ENCODE assay signal across 24 mouse cellular contexts in the genomic region with DNA sequence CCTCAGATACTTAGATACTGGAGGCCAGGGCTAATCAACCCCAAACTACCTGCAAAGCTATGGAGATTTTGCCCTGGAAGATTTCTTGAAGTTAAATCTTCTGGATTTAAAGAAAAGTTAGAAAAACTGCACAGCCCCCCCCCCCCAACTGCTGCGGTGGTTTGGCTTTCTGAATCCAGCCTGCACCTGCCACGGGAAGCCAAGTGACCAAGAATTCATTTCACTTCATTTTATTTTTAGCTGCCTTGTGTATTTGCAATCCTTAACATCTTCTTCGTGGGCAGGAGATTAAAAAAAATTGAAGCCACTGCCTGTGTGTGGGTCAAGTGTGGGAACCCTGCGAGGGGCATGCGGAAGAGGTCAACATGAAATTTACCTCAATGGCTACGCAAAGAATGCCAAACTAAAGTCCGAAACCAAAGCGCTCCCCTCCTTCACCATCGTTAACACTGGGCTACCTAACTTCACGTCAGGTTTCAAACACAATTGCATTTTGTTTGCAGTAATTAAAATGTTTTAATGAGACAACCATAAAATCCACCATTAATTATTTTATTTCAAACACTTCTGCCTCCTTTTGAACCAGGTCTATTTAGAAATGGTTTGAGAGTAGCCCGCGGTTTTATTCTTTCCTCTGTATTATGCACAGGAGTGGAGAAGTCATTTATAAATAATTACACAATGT. TPM values are rescaled to one million over a fixed set of nuclear protein-coding genes. Genes with fewer than 3 reads are reported as not detected.
DNase-seq lines count a peak whose midpoint lies in the region; ATAC-seq and TF ChIP-seq lines count a peak whose summit lies in the region.
"Had no signal": no experiment of that assay in that cellular context is flagged by ENCODE, and none has a peak within 500 bp of the region (broad histone marks: within the 10 kb centered on the region; RNA-seq: fewer than 3 reads in every experiment).

No protein-coding gene starts in this region.

- no peaks in the 10 kb centered on the region for H3K36me3 ChIP-seq in forebrain, embryonic 11.5 days (ENCODE audit: control insufficient read depth, insufficient read depth, low read length)
- no peaks in the 10 kb centered on the region for H3K36me3 ChIP-seq in forebrain, postnatal 0 days (ENCODE audit: insufficient read depth)
- no peaks in the 10 kb centered on the region for H3K36me3 ChIP-seq in hindbrain, embryonic 12.5 days
- no peaks in the 10 kb centered on the region for H3K36me3 ChIP-seq in hindbrain, embryonic 16.5 days (ENCODE audit: control insufficient read depth, insufficient read depth, low read length)
- H3K36me3 ChIP-seq in midbrain, embryonic 12.5 days: no peaks in the 10 kb centered on the region
- H3K36me3 ChIP-seq in midbrain, embryonic 15.5 days (replicated peaks): no peaks in the 10 kb centered on the region
- H3K36me3 ChIP-seq in midbrain, embryonic 14.5 days (ENCODE audit: control insufficient read depth, insufficient read depth, low read length): no peaks in the 10 kb centered on the region
- H3K36me3 ChIP-seq: embryonic facial prominence, embryonic 13.5 days; heart, embryonic 10.5 days; intestine, embryonic 15.5 days had no signal

- H3K9me3 ChIP-seq in forebrain, embryonic 11.5 days (ENCODE audit: control insufficient read depth, low read length): no peaks in the 10 kb centered on the region
- H3K9me3 ChIP-seq in forebrain, postnatal 0 days (ENCODE audit: low read length): no peaks in the 10 kb centered on the region
- no peaks in the 10 kb centered on the region for H3K9me3 ChIP-seq in hindbrain, embryonic 12.5 days (replicated peaks)
- H3K9me3 ChIP-seq in hindbrain, embryonic 16.5 days (ENCODE audit: control insufficient read depth, low read length): no peaks in the 10 kb centered on the region
- H3K9me3 ChIP-seq in midbrain, embryonic 12.5 days: no peaks in the 10 kb centered on the region
- no peaks in the 10 kb centered on the region for H3K9me3 ChIP-seq in midbrain, embryonic 15.5 days
- H3K9me3 ChIP-seq in midbrain, embryonic 14.5 days (ENCODE audit: control insufficient read depth, low read length): no peaks in the 10 kb centered on the region
- H3K9me3 ChIP-seq: embryonic facial prominence, embryonic 13.5 days; heart, embryonic 10.5 days; intestine, embryonic 15.5 days had no signal

- peaks cover 89% of the 10 kb centered on the region for H3K27me3 ChIP-seq in forebrain, embryonic 11.5 days (ENCODE audit: control insufficient read depth, insufficient read depth, low read length)
- peaks cover 76% of the 10 kb centered on the region for H3K27me3 ChIP-seq in forebrain, postnatal 0 days (ENCODE audit: insufficient read depth, low read length)
- peaks cover 96% of the 10 kb centered on the region for H3K27me3 ChIP-seq in hindbrain, embryonic 12.5 days
- peaks cover 86% of the 10 kb centered on the region for H3K27me3 ChIP-seq in hindbrain, embryonic 16.5 days (replicated peaks; ENCODE audit: control insufficient read depth, insufficient read depth, low read length)
- H3K27me3 ChIP-seq in midbrain, embryonic 12.5 days: peaks cover 93% of the 10 kb centered on the region
- H3K27me3 ChIP-seq in midbrain, embryonic 15.5 days (replicated peaks): peaks cover 86% of the 10 kb centered on the region
- H3K27me3 ChIP-seq in midbrain, embryonic 14.5 days (ENCODE audit: control insufficient read depth, insufficient read depth, low read length): peaks cover 70% of the 10 kb centered on the region

- no peak for ATAC-seq in forebrain, embryonic 11.5 days (replicated peaks; ENCODE audit: low FRiP score)
- ATAC-seq in forebrain, postnatal 0 days: no peak
- ATAC-seq in hindbrain, embryonic 12.5 days (ENCODE audit: low FRiP score): no peak
- no peak for ATAC-seq in hindbrain, embryonic 16.5 days
- ATAC-seq in midbrain, embryonic 12.5 days (ENCODE audit: low FRiP score, low read depth): no peak
- ATAC-seq in midbrain, embryonic 15.5 days (replicated peaks): no peak
- no peak for ATAC-seq in midbrain, embryonic 14.5 days (ENCODE audit: low FRiP score, low TSS enrichment)
- ATAC-seq: activated CD4-positive, CD25-positive, alpha-beta regulatory T cell, adult 4 months; intestine, embryonic 15.5 days; Patski had no signal

- 3% methylated on average over 12 of the region's 12 CpGs for WGBS in forebrain, embryonic 11.5 days
- WGBS in forebrain, postnatal 0 days: 16% methylated on average over 12 of the region's 12 CpGs
- 3% methylated on average over 12 of the region's 12 CpGs for WGBS in hindbrain, embryonic 12.5 days
- WGBS in hindbrain, embryonic 16.5 days: 5% methylated on average over 12 of the region's 12 CpGs
- WGBS in midbrain, embryonic 12.5 days: 4% methylated on average over 12 of the region's 12 CpGs
- 10% methylated on average over 12 of the region's 12 CpGs for WGBS in midbrain, embryonic 15.5 days
- WGBS in midbrain, embryonic 14.5 days: 3% methylated on average over 12 of the region's 12 CpGs

- H3K4me2 ChIP-seq in forebrain, embryonic 11.5 days (ENCODE audit: low read depth, low read length, severe bottlenecking): peak overlapping the region; percentile 61; the same call in 1 of the 2 replicates
- no peak overlapping the region for H3K4me2 ChIP-seq in forebrain, postnatal 0 days (ENCODE audit: low read depth)
- 0 out of 2 replicates have a peak overlapping the region, but pooled peaks have one; percentile 3 for H3K4me2 ChIP-seq in hindbrain, embryonic 12.5 days (replicated peaks)
- no peak overlapping the region for H3K4me2 ChIP-seq in hindbrain, embryonic 16.5 days (ENCODE audit: low read length)
- peak overlapping the region; percentile 62 for H3K4me2 ChIP-seq in midbrain, embryonic 12.5 days (replicated peaks)
- H3K4me2 ChIP-seq in midbrain, embryonic 15.5 days: no peak overlapping the region
- peak overlapping the region; percentile 62; the same call in 1 of the 2 replicates for H3K4me2 ChIP-seq in midbrain, embryonic 14.5 days (ENCODE audit: low read length)

- no peak for DNase-seq in forebrain, embryonic 11.5 days (ENCODE audit: low spot score)
- DNase-seq in forebrain, postnatal 0 days: no peak
- no peak for DNase-seq in midbrain, embryonic 14.5 days
- DNase-seq: adrenal gland, postnatal 14 days; cerebellum, adult 11-12 months; cerebellum, adult 9-10 months; cerebellum, postnatal 25 days; heart, adult 18-20 months; heart, postnatal 10 days; heart, postnatal 4 days had no signal

- H3K27ac ChIP-seq in forebrain, embryonic 11.5 days (ENCODE audit: low read depth, low read length): no peak overlapping the region
- no peak overlapping the region for H3K27ac ChIP-seq in forebrain, postnatal 0 days (ENCODE audit: low read depth, low read length)
- H3K27ac ChIP-seq in hindbrain, embryonic 12.5 days: peak overlapping the region; percentile 31; the same call in 1 of the 2 replicates
- H3K27ac ChIP-seq in hindbrain, embryonic 16.5 days (ENCODE audit: low read depth, low read length): no peak overlapping the region
- H3K27ac ChIP-seq in midbrain, embryonic 12.5 days (replicated peaks): peak overlapping the region; percentile 77
- H3K27ac ChIP-seq in midbrain, embryonic 15.5 days: no peak overlapping the region
- H3K27ac ChIP-seq in midbrain, embryonic 14.5 days (replicated peaks; ENCODE audit: low read depth, low read length): no peak overlapping the region
- H3K27ac ChIP-seq: embryonic facial prominence, embryonic 13.5 days; heart, embryonic 10.5 days; intestine, embryonic 15.5 days had no signal

- H3K4me1 ChIP-seq in forebrain, embryonic 11.5 days (replicated peaks; ENCODE audit: control insufficient read depth, insufficient read depth, low read length): peaks cover 23% of the 10 kb centered on the region
- peaks cover 5% of the 10 kb centered on the region; the same call in 1 of the 2 replicates for H3K4me1 ChIP-seq in forebrain, postnatal 0 days (ENCODE audit: insufficient read depth)
- peaks cover 52% of the 10 kb centered on the region for H3K4me1 ChIP-seq in hindbrain, embryonic 12.5 days
- H3K4me1 ChIP-seq in hindbrain, embryonic 16.5 days (ENCODE audit: control insufficient read depth, insufficient read depth, low read depth, low read length): peaks cover 13% of the 10 kb centered on the region
- peaks cover 66% of the 10 kb centered on the region for H3K4me1 ChIP-seq in midbrain, embryonic 12.5 days
- H3K4me1 ChIP-seq in midbrain, embryonic 15.5 days: peaks cover 40% of the 10 kb centered on the region
- H3K4me1 ChIP-seq in midbrain, embryonic 14.5 days (ENCODE audit: control insufficient read depth, insufficient read depth, low read length): peaks cover 32% of the 10 kb centered on the region

- H3K9ac ChIP-seq in forebrain, embryonic 11.5 days (ENCODE audit: low read length): no peak overlapping the region
- H3K9ac ChIP-seq in forebrain, postnatal 0 days: no peak overlapping the region
- H3K9ac ChIP-seq in hindbrain, embryonic 12.5 days: no peak overlapping the region
- H3K9ac ChIP-seq in hindbrain, embryonic 16.5 days (ENCODE audit: low read depth, low read length): no peak overlapping the region
- no peak overlapping the region for H3K9ac ChIP-seq in midbrain, embryonic 12.5 days (replicated peaks)
- H3K9ac ChIP-seq in midbrain, embryonic 15.5 days: no peak overlapping the region
- no peak overlapping the region for H3K9ac ChIP-seq in midbrain, embryonic 14.5 days (replicated peaks; ENCODE audit: low read length)
- H3K9ac ChIP-seq: intestine, embryonic 15.5 days had no signal

- no peak for TF ChIP-seq CTCF in forebrain, postnatal 0 days (IDR thresholded peaks at IDR 0.05; ENCODE audit: low read depth)

- no peak overlapping the region for H3K4me3 ChIP-seq in forebrain, embryonic 11.5 days (ENCODE audit: low read depth, low read length)
- no peak overlapping the region for H3K4me3 ChIP-seq in forebrain, postnatal 0 days (ENCODE audit: low read depth, low read length)
- H3K4me3 ChIP-seq in hindbrain, embryonic 12.5 days: no peak overlapping the region
- H3K4me3 ChIP-seq in hindbrain, embryonic 16.5 days (ENCODE audit: low read length): no peak overlapping the region
- H3K4me3 ChIP-seq in midbrain, embryonic 12.5 days: no peak overlapping the region
- no peak overlapping the region for H3K4me3 ChIP-seq in midbrain, embryonic 15.5 days
- H3K4me3 ChIP-seq in midbrain, embryonic 14.5 days (replicated peaks; ENCODE audit: low read depth, low read length): no peak overlapping the region

RNA-seq across cellular contexts. Expression of gene Neurog1, which starts 5.6 kb away (rescaled TPM):
- 27.6 and 33.2 TPM in 2 replicates for polyA plus RNA-seq in forebrain, embryonic 11.5 days (2014; fragmentation: Nextera tagmentation; extraction: Ambion mirVana)
- 0.08 TPM in 1 of 2 replicates, not detected in the other for total RNA-seq in forebrain, postnatal 0 days (2014; rRNA removed)
- not detected in 2 replicates for polyA plus RNA-seq in forebrain, postnatal 0 days (2015; fragmentation: Nextera tagmentation; extraction: Ambion mirVana)
- 18.2 and 21.7 TPM in 2 replicates for polyA plus RNA-seq in hindbrain, embryonic 12.5 days (2016; fragmentation: Nextera tagmentation; extraction: Ambion mirVana)
- polyA plus RNA-seq in hindbrain, embryonic 16.5 days (2015; fragmentation: Nextera tagmentation; extraction: Ambion mirVana): 0.11 and 1.0 TPM in 2 replicates
- polyA plus RNA-seq in midbrain, embryonic 12.5 days (2016; fragmentation: Nextera tagmentation; extraction: Ambion mirVana): 38.0 and 38.8 TPM in 2 replicates
- polyA plus RNA-seq in midbrain, embryonic 15.5 days (2015; fragmentation: Nextera tagmentation; extraction: Ambion mirVana): 3.9 and 6.1 TPM in 2 replicates
- 3.6 and 8.9 TPM in 2 replicates for polyA plus RNA-seq in midbrain, embryonic 14.5 days (2014; fragmentation: Nextera tagmentation; extraction: Ambion mirVana)
- total RNA-seq: adrenal gland, adult 18-20 months; adrenal gland, postnatal 14 days; CH12.LX; gastrocnemius, adult 8-10 months; gastrocnemius, postnatal 4 days; heart, adult 18-20 months; heart, postnatal 10 days; heart, postnatal 4 days had no signal
- polyA plus RNA-seq: activated CD4-positive, CD25-positive, alpha-beta regulatory T cell, adult 4 months; heart, embryonic 14.5 days; intestine, embryonic 15.5 days had no signal

RNA-seq across cellular contexts. Expression of gene Cxcl14, which starts 38.7 kb away (rescaled TPM):
- 8.6 and 10.9 TPM in 2 replicates for polyA plus RNA-seq in forebrain, embryonic 11.5 days (2014; fragmentation: Nextera tagmentation; extraction: Ambion mirVana)
- total RNA-seq in forebrain, postnatal 0 days (2014; rRNA removed): 21.3 and 44.2 TPM in 2 replicates
- polyA plus RNA-seq in forebrain, postnatal 0 days (2015; fragmentation: Nextera tagmentation; extraction: Ambion mirVana): 37.2 and 37.6 TPM in 2 replicates
- 72.3 and 90.1 TPM in 2 replicates for polyA plus RNA-seq in hindbrain, embryonic 12.5 days (2016; fragmentation: Nextera tagmentation; extraction: Ambion mirVana)
- 7.8 and 10.2 TPM in 2 replicates for polyA plus RNA-seq in hindbrain, embryonic 16.5 days (2015; fragmentation: Nextera tagmentation; extraction: Ambion mirVana)
- polyA plus RNA-seq in midbrain, embryonic 12.5 days (2016; fragmentation: Nextera tagmentation; extraction: Ambion mirVana): 27.5 and 37.6 TPM in 2 replicates
- 16.4 and 22.7 TPM in 2 replicates for polyA plus RNA-seq in midbrain, embryonic 15.5 days (2015; fragmentation: Nextera tagmentation; extraction: Ambion mirVana)
- polyA plus RNA-seq in midbrain, embryonic 14.5 days (2014; fragmentation: Nextera tagmentation; extraction: Ambion mirVana): 10.2 and 11.2 TPM in 2 replicates
- total RNA-seq: CH12.LX had no signal
- polyA plus RNA-seq: activated CD4-positive, CD25-positive, alpha-beta regulatory T cell, adult 4 months had no signal

Comparison
In these comparisons a context has a peak if more than half of its experiments do, and no peak if none do; other contexts are left out.
1. H3K27ac ChIP-seq: peak in hindbrain, embryonic 12.5 days (single experiment) and midbrain, embryonic 12.5 days (single experiment); none in forebrain, embryonic 11.5 days (single experiment), forebrain, postnatal 0 days (single experiment), hindbrain, embryonic 16.5 days (single experiment), midbrain, embryonic 15.5 days (single experiment) and midbrain, embryonic 14.5 days (single experiment).
2. H3K4me2 ChIP-seq: peak in forebrain, embryonic 11.5 days (single experiment), hindbrain, embryonic 12.5 days (single experiment), midbrain, embryonic 12.5 days (single experiment) and midbrain, embryonic 14.5 days (single experiment); none in forebrain, postnatal 0 days (single experiment), hindbrain, embryonic 16.5 days (single experiment) and midbrain, embryonic 15.5 days (single experiment).